Mouse (Mus musculus): Measurements from ENCODE around the gene Folr1. TPM values are rescaled to one million over a fixed set of nuclear protein-coding genes. Genes with fewer than 3 reads are reported as not detected.

The Folr1 gene
- polyA plus RNA-seq, 1 experiment: 0.67 TPM

DNA sequence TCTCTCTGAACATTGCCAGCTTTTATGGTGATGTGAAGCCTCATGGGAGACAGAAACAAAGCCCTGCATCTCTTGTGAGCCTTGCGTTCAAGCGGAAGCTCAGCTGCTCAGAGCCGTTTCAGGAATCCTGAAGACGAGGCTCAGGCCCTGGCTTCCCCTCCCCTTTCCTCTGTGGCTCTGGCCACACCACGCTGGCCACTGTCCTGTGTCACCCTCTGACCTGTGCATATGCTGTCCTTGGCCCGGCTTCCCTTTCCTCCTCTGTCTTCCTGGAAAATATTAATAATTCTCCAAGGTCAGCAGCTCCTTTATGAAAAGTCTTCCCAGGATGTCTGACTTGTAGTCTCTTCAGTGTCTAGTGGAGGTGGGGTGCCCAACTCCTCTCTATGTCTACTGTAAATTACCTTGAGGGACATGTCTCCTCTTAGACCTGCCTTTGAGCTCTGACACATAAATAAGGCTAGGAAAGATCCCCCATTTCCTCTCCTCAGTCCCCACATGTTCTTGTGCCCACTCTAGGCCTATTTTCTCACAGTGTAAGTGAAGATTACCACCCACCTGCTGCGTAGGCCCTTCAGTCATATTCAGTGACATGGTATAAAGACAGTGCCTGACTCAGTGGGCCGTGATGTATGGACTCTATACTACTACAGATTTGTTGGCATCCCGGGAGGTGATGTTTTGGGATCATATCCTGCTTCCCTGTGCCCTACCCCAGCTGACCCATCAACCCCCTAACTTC lies 12.0 kb upstream of the Folr1 start:
- Histone ChIP-seq H3K79me3 (ENCODE audit: low read depth) (no peaks in the 10 kb centered on the region), H3K4me3 (ENCODE audit: insufficient read depth, poor library complexity, severe bottlenecking) (no peak overlapping the region), H3K79me2 (ENCODE audit: control insufficient read depth, insufficient read depth) (no peaks in the 10 kb centered on the region), H3ac (ENCODE audit: control insufficient read depth, insufficient read length, low read depth) (no peak overlapping the region), H3K36me3 (ENCODE audit: control insufficient read depth, insufficient read depth) (no peaks in the 10 kb centered on the region), H3K27me3 (ENCODE audit: control insufficient read depth, insufficient read depth, insufficient read length) (no peaks in the 10 kb centered on the region)
- TF ChIP-seq MYOD1 (IDR thresholded peaks at IDR 0.05; ENCODE audit: control insufficient read depth, insufficient read length, low read depth) (no peak), MAX (IDR thresholded peaks at IDR 0.05) (no peak), FOSL1 (IDR thresholded peaks at IDR 0.05; ENCODE audit: insufficient read depth, low read length, poor library complexity, severe bottlenecking) (no peak), CEBPB (IDR thresholded peaks at IDR 0.05; ENCODE audit: low read depth) (no peak), USF1 (IDR thresholded peaks at IDR 0.05; ENCODE audit: low read depth) (no peak), CTCF (IDR thresholded peaks at IDR 0.05; ENCODE audit: control insufficient read depth, insufficient read depth, insufficient read length) (no peak), MYOG (IDR thresholded peaks at IDR 0.05; ENCODE audit: control insufficient read depth, extremely low read depth, insufficient read length) (no peak)

DNA sequence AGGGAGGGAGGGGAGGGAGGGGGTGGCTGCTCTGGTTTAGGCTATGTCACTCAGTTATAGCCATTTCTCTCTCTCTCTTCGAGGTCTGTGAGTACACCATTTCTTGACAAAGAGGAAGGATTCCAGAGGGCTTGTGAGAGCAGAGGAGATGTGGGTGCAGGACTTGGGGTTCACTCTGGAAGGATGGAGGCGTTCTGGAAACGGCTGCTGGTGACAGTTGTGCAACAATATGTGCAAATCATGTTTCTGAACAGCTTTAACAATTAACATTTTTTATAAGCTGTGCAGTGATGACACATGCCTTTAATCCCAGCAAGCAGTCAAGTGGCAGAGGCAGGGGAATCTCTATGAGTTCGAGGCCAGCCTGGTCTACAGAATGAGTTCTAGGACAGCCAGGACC lies 10.3 kb upstream of the Folr1 start:
- H3K79me2 ChIP-seq (ENCODE audit: control insufficient read depth, insufficient read depth): no peaks in the 10 kb centered on the region
- H3K27me3 ChIP-seq (ENCODE audit: control insufficient read depth, insufficient read depth, insufficient read length): no peaks in the 10 kb centered on the region
- no peaks in the 10 kb centered on the region for H3K36me3 ChIP-seq (ENCODE audit: control insufficient read depth, insufficient read depth)
- H3K4me3 ChIP-seq (ENCODE audit: insufficient read depth, poor library complexity, severe bottlenecking): no peak overlapping the region
- no peaks in the 10 kb centered on the region for H3K79me3 ChIP-seq (ENCODE audit: low read depth)
- H3ac ChIP-seq (ENCODE audit: control insufficient read depth, insufficient read length, low read depth): no peak overlapping the region
- TF ChIP-seq MYOG (IDR thresholded peaks at IDR 0.05; ENCODE audit: control insufficient read depth, extremely low read depth, insufficient read length) (no peak), CTCF (IDR thresholded peaks at IDR 0.05; ENCODE audit: control insufficient read depth, insufficient read depth, insufficient read length) (no peak), MAX (IDR thresholded peaks at IDR 0.05) (no peak), FOSL1 (IDR thresholded peaks at IDR 0.05; ENCODE audit: insufficient read depth, low read length, poor library complexity, severe bottlenecking) (no peak), MYOD1 (IDR thresholded peaks at IDR 0.05; ENCODE audit: control insufficient read depth, insufficient read length, low read depth) (no peak), USF1 (IDR thresholded peaks at IDR 0.05; ENCODE audit: low read depth) (no peak), CEBPB (IDR thresholded peaks at IDR 0.05; ENCODE audit: low read depth) (no peak)

DNA sequence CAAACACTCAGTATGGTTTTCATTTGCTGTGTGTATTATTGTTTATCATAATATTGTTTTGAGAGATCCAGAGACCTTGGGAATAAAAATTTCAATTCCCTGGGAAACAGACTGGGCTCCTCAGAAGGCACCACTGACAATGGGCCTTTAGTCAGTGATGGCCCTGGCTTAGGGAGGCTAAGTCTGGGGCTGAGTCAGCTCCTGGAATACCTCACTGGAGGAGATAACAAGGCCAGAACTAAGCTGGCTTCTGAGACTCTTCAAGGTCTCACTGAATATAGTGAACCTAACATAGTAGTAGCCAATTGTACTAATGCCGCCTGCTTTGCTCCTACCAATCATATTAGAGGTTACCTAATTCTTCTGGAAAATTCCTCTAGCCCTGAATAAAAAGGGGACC lies 5.4 kb upstream of the Folr1 start:
- H3K4me3 ChIP-seq (ENCODE audit: insufficient read depth, poor library complexity, severe bottlenecking): no peak overlapping the region
- H3K27me3 ChIP-seq (ENCODE audit: control insufficient read depth, insufficient read depth, insufficient read length): no peaks in the 10 kb centered on the region
- H3ac ChIP-seq (ENCODE audit: control insufficient read depth, insufficient read length, low read depth): no peak overlapping the region
- TF ChIP-seq FOSL1 (IDR thresholded peaks at IDR 0.05; ENCODE audit: insufficient read depth, low read length, poor library complexity, severe bottlenecking): no peak
- no peak for TF ChIP-seq USF1 (IDR thresholded peaks at IDR 0.05; ENCODE audit: low read depth)
- no peak for TF ChIP-seq MAX (IDR thresholded peaks at IDR 0.05)
- no peak for TF ChIP-seq MYOD1 (IDR thresholded peaks at IDR 0.05; ENCODE audit: control insufficient read depth, insufficient read length, low read depth)
- H3K36me3 ChIP-seq (ENCODE audit: control insufficient read depth, insufficient read depth): no peaks in the 10 kb centered on the region
- H3K79me3 ChIP-seq (ENCODE audit: low read depth): no peaks in the 10 kb centered on the region
- no peaks in the 10 kb centered on the region for H3K79me2 ChIP-seq (ENCODE audit: control insufficient read depth, insufficient read depth)

DNA sequence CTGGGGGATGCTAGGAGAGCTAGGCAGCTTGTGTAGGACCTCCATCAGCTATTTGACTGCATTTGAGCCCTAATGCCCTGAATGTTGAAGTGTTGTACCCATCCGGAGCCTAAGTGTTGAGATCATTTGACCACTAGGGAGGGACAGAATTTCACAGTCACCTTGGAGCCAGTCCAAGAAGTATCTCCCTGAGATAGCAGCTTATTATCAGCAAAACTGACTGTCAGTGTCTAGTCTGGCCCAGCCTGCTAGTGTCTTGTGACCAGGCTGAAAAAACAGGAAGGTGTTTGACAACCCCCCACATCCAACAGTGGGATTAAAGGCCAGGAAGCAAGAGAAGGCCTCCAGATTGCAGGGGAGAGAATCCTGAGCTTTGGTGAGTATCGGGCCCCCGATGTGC lies 708 bp upstream of the Folr1 start:
- Histone ChIP-seq H3K4me3 (ENCODE audit: insufficient read depth, poor library complexity, severe bottlenecking) (no peak overlapping the region), H3ac (ENCODE audit: control insufficient read depth, insufficient read length, low read depth) (no peak overlapping the region), H3K27me3 (ENCODE audit: control insufficient read depth, insufficient read depth, insufficient read length) (no peaks in the 10 kb centered on the region), H3K36me3 (ENCODE audit: control insufficient read depth, insufficient read depth) (no peaks in the 10 kb centered on the region), H3K79me3 (ENCODE audit: low read depth) (no peaks in the 10 kb centered on the region), H3K79me2 (ENCODE audit: control insufficient read depth, insufficient read depth) (no peaks in the 10 kb centered on the region)
- TF ChIP-seq USF1 (IDR thresholded peaks at IDR 0.05; ENCODE audit: low read depth) (no peak), CTCF (IDR thresholded peaks at IDR 0.05; ENCODE audit: control insufficient read depth, insufficient read depth, insufficient read length) (no peak), CEBPB (IDR thresholded peaks at IDR 0.05; ENCODE audit: low read depth) (no peak), MAX (IDR thresholded peaks at IDR 0.05) (no peak), MYOG (IDR thresholded peaks at IDR 0.05; ENCODE audit: control insufficient read depth, extremely low read depth, insufficient read length) (no peak), FOSL1 (IDR thresholded peaks at IDR 0.05; ENCODE audit: insufficient read depth, low read length, poor library complexity, severe bottlenecking) (no peak), MYOD1 (IDR thresholded peaks at IDR 0.05; ENCODE audit: control insufficient read depth, insufficient read length, low read depth) (no peak)

DNA sequence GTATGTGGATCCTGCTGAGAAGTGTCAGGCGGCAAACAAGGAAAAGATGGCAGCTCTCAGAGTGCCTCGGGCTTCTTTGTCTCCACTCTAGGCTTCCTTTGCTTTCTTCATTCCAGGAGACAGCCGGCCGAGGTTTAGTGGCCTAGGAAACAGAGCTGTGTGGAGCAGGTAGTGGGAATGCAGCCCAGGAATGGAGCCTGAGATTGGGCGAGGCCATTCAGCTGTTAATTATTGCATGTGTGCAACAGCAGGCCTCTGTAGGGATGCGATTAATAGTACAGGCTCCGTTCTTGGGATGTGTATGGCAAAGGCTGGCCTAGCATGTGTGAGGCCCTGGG lies 1.5 kb downstream of the Folr1 start:
- no peaks in the 10 kb centered on the region for H3K27me3 ChIP-seq (ENCODE audit: control insufficient read depth, insufficient read depth, insufficient read length)
- TF ChIP-seq MYOD1 (IDR thresholded peaks at IDR 0.05; ENCODE audit: control insufficient read depth, insufficient read length, low read depth) (no peak), MAX (IDR thresholded peaks at IDR 0.05) (no peak), CTCF (IDR thresholded peaks at IDR 0.05; ENCODE audit: control insufficient read depth, insufficient read depth, insufficient read length) (no peak), FOSL1 (IDR thresholded peaks at IDR 0.05; ENCODE audit: insufficient read depth, low read length, poor library complexity, severe bottlenecking) (no peak), USF1 (IDR thresholded peaks at IDR 0.05; ENCODE audit: low read depth) (no peak), MYOG (IDR thresholded peaks at IDR 0.05; ENCODE audit: control insufficient read depth, extremely low read depth, insufficient read length) (no peak), CEBPB (IDR thresholded peaks at IDR 0.05; ENCODE audit: low read depth) (no peak)
- H3K79me2 ChIP-seq (ENCODE audit: control insufficient read depth, insufficient read depth): no peaks in the 10 kb centered on the region
- no peaks in the 10 kb centered on the region for H3K36me3 ChIP-seq (ENCODE audit: control insufficient read depth, insufficient read depth)
- H3K79me3 ChIP-seq (ENCODE audit: low read depth): no peaks in the 10 kb centered on the region
- no peak overlapping the region for H3ac ChIP-seq (ENCODE audit: control insufficient read depth, insufficient read length, low read depth)
- H3K4me3 ChIP-seq (ENCODE audit: insufficient read depth, poor library complexity, severe bottlenecking): no peak overlapping the region
